Mouse (Mus musculus) adrenal gland, postnatal 36 days (tissue): ENCODE results near the gene Bloc1s6. TPM values are rescaled to one million over a fixed set of nuclear protein-coding genes. Genes with fewer than 3 reads are reported as not detected.

Experiments
- DNase-seq, 2 experiments: peaks; one replicate each; pipeline ENCODE4 v3.0.0; 2021; ENCODE audit warnings: mixed read lengths in 1 of 2
- long read RNA-seq, 2 experiments: library from polyadenylated mRNA; stranded (forward); transcript quantifications; one replicate each; pipeline ENCODE4 v2.0.0; 2021; ENCODE audit warnings: borderline sequencing depth in 2 of 2
- total RNA-seq, 2 experiments: library from RNA; stranded (reverse); gene quantifications; 2 replicates each; pipeline ENCODE4 v1.2.3; 2021

Bloc1s6 gene
- 10 to 100 TPM; 24.5 to 29.8 TPM for total RNA-seq
- long read RNA-seq, experiment 1, transcript Bloc1s6-201 (5 exons, 3,484 nt), result major isoform, 43 of 49 reads
- long read RNA-seq, experiment 1, partial matches to known transcripts, result 2 of 49 reads
- long read RNA-seq, experiment 1, other reads (novel, unspliced or antisense), result 1 of 49 reads
- long read RNA-seq, experiment 2, transcript Bloc1s6-201 (5 exons, 3,484 nt), result major isoform, 11 of 19 reads
- long read RNA-seq, experiment 2, transcript Bloc1s6-206 (5 exons, 2,088 nt), result minor isoform, 6 of 19 reads
- long read RNA-seq, experiment 2, partial matches to known transcripts, result 0 of 19 reads
- long read RNA-seq, experiment 2, other reads (novel, unspliced or antisense), result 1 of 19 reads

- DNase-seq, result peak; percentile 91
These were observed at the start of gene Bloc1s6 for GRCm38 (mm10) chr2:122737894-122738830. Gene Bloc1s6 (plus strand): TSS chr2:122738503.

- DNase-seq, result no peak
These were observed 40.8 kb upstream of the Bloc1s6 start for GRCm38 (mm10) chr2:122697526-122697925.

GRCm38 (mm10) chr2:122701012-122701411 lies 37.3 kb upstream of the Bloc1s6 start:
- DNase-seq, result no peak

- peak in 1 of 2 experiments; percentile 48 for DNase-seq
These were observed 36.5 kb upstream of the Bloc1s6 start for GRCm38 (mm10) chr2:122701871-122702180.

GRCm38 (mm10) chr2:122702181-122703036 lies 35.9 kb upstream of the Bloc1s6 start, which contains the start of gene Slc30a4:
Gene Slc30a4 (minus strand): TSS chr2:122702663.
- DNase-seq, result peak; percentile 90 to 91

- no peak for DNase-seq
These were observed 33.7 kb upstream of the Bloc1s6 start for GRCm38 (mm10) chr2:122704572-122704971.

GRCm38 (mm10) chr2:122708080-122708479 lies 30.2 kb upstream of the Bloc1s6 start:
- DNase-seq, result no peak

GRCm38 (mm10) chr2:122709156-122709555 lies 29.1 kb upstream of the Bloc1s6 start:
- DNase-seq, result peak; percentile 45 to 47

GRCm38 (mm10) chr2:122711911-122712310 lies 26.4 kb upstream of the Bloc1s6 start:
- DNase-seq, result no peak

- DNase-seq, result no peak
These were observed 25.5 kb upstream of the Bloc1s6 start for GRCm38 (mm10) chr2:122712848-122713247.

GRCm38 (mm10) chr2:122715148-122715692 lies 23.1 kb upstream of the Bloc1s6 start:
- DNase-seq, result no peak

- no peak for DNase-seq
These were observed 21.9 kb upstream of the Bloc1s6 start for GRCm38 (mm10) chr2:122716301-122716842.

GRCm38 (mm10) chr2:122719232-122719631 lies 19.1 kb upstream of the Bloc1s6 start:
- DNase-seq, result peak in 1 of 2 experiments; percentile 29

GRCm38 (mm10) chr2:122720564-122720963 lies 17.7 kb upstream of the Bloc1s6 start:
- DNase-seq, result no peak

GRCm38 (mm10) chr2:122725604-122726003 lies 12.7 kb upstream of the Bloc1s6 start:
- DNase-seq, result peak; percentile 61 to 71

GRCm38 (mm10) chr2:122731456-122731855 lies 6.8 kb upstream of the Bloc1s6 start:
- DNase-seq, result peak in 1 of 2 experiments; percentile 21

- no peak for DNase-seq
These were observed 720 bp downstream of the Bloc1s6 start for GRCm38 (mm10) chr2:122739023-122739422.

- DNase-seq, result no peak
These were observed 8.2 kb downstream of the Bloc1s6 start for GRCm38 (mm10) chr2:122746461-122746860.

- DNase-seq, result peak; percentile 45 to 61
These were observed 15.5 kb downstream of the Bloc1s6 start for GRCm38 (mm10) chr2:122753739-122754343.

- DNase-seq, result no peak
These were observed 21.5 kb downstream of the Bloc1s6 start for GRCm38 (mm10) chr2:122759791-122760190.

GRCm38 (mm10) chr2:122762991-122763390 lies 24.7 kb downstream of the Bloc1s6 start:
- no peak for DNase-seq
